Mouse (Mus musculus): ENCODE results near the gene Cyp1b1. TPM values are rescaled to one million over a fixed set of nuclear protein-coding genes. Genes with fewer than 3 reads are reported as not detected.

Gene Cyp1b1
- total and polyA plus RNA-seq, 2 experiments = 0.34 to 0.37 TPM

- TF ChIP-seq CTCF (IDR thresholded peaks at IDR 0.05; ENCODE audit: low read depth, low read length) = no peak
- TF ChIP-seq POLR2A (IDR thresholded peaks at IDR 0.05; ENCODE audit: extremely low read depth, insufficient read depth, low read length) = no peak
- Histone ChIP-seq H3K4me1 (ENCODE audit: control insufficient read depth, insufficient read depth, low read length) (no peaks in the 10 kb centered on the region), H3K4me3 (ENCODE audit: insufficient read depth, low read depth, low read length) (no peak overlapping the region), H3K79me2 (ENCODE audit: control insufficient read depth, insufficient read depth, low read length) (no peaks in the 10 kb centered on the region), H3K9ac (ENCODE audit: low read depth, low read length) (no peak overlapping the region), H3K36me3 (ENCODE audit: control insufficient read depth, insufficient read depth, low read length) (no peaks in the 10 kb centered on the region), H3K27ac (replicated peaks; ENCODE audit: insufficient read depth, low read depth, low read length) (no peak overlapping the region), H3K27me3 (ENCODE audit: control insufficient read depth, insufficient read depth, low read length) (no peaks in the 10 kb centered on the region)
- 78% methylated on average over 3 of the region's 3 CpGs for WGBS
- no peak for DNase-seq (ENCODE audit: extremely low read depth, low read depth, low spot score)
Observed at GRCm38 (mm10) chr17:79737598-79737997, 22.7 kb upstream of the Cyp1b1 start.

DNA sequence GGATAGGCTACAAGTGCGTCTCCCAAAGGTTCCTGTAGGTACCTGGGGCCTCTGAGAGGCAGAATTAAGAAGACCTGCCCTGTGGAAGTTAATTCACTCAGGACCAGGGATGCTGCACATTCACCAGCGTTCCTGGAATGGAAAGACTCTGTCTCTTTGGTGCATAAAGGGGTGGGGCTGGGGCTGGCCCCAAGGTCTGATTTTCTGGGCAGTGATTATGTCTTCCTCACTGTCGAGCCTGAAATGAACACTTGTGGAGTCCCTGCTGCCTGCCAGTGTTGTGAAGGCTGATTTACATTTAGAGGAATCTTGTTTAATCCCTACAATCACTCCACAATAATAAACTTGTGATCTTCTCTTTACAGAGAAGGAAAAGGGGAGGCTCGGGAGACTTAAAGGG lies 18.2 kb upstream of the Cyp1b1 start:
- no peaks in the 10 kb centered on the region for H3K36me3 ChIP-seq (ENCODE audit: control insufficient read depth, insufficient read depth, low read length)
- no peak overlapping the region for H3K9ac ChIP-seq (ENCODE audit: low read depth, low read length)
- WGBS = 76% methylated on average over 4 of the region's 4 CpGs
- no peak overlapping the region for H3K4me3 ChIP-seq (ENCODE audit: insufficient read depth, low read depth, low read length)
- no peak for DNase-seq (ENCODE audit: extremely low read depth, low read depth, low spot score)
- H3K4me1 ChIP-seq (ENCODE audit: control insufficient read depth, insufficient read depth, low read length) = no peaks in the 10 kb centered on the region
- H3K27ac ChIP-seq (replicated peaks; ENCODE audit: insufficient read depth, low read depth, low read length) = no peak overlapping the region
- H3K27me3 ChIP-seq (ENCODE audit: control insufficient read depth, insufficient read depth, low read length) = no peaks in the 10 kb centered on the region
- no peaks in the 10 kb centered on the region for H3K79me2 ChIP-seq (ENCODE audit: control insufficient read depth, insufficient read depth, low read length)
- TF ChIP-seq POLR2A (IDR thresholded peaks at IDR 0.05; ENCODE audit: extremely low read depth, insufficient read depth, low read length) (no peak), CTCF (IDR thresholded peaks at IDR 0.05; ENCODE audit: low read depth, low read length) (no peak)

DNA sequence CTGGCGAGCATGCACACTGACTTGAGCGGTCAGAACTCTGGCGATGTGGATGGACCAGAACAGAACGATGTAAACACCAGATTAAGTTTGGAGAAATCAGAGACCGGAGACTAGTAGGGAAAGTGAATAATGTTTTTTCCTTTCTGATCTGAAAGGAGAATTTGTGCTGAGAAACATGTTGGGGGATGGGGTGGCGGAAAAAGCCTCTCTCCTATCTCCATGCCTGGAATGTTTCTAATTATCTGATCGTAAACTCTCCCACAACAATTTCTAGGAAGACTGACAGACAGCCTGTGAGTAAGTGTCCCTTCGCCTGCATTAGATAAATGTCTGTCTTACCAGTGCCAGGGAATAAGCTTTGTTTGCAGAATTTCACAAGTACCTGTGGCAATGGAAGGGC lies 16.1 kb upstream of the Cyp1b1 start:
- no peaks in the 10 kb centered on the region for H3K4me1 ChIP-seq (ENCODE audit: control insufficient read depth, insufficient read depth, low read length)
- H3K27me3 ChIP-seq (ENCODE audit: control insufficient read depth, insufficient read depth, low read length) = no peaks in the 10 kb centered on the region
- H3K36me3 ChIP-seq (ENCODE audit: control insufficient read depth, insufficient read depth, low read length) = no peaks in the 10 kb centered on the region
- H3K4me3 ChIP-seq (ENCODE audit: insufficient read depth, low read depth, low read length) = no peak overlapping the region
- H3K9ac ChIP-seq (ENCODE audit: low read depth, low read length) = no peak overlapping the region
- H3K27ac ChIP-seq (replicated peaks; ENCODE audit: insufficient read depth, low read depth, low read length) = no peak overlapping the region
- TF ChIP-seq POLR2A (IDR thresholded peaks at IDR 0.05; ENCODE audit: extremely low read depth, insufficient read depth, low read length) (no peak), CTCF (IDR thresholded peaks at IDR 0.05; ENCODE audit: low read depth, low read length) (no peak)
- 55% methylated on average over 8 of the region's 8 CpGs for WGBS
- no peak for DNase-seq (ENCODE audit: extremely low read depth, low read depth, low spot score)
- no peaks in the 10 kb centered on the region for H3K79me2 ChIP-seq (ENCODE audit: control insufficient read depth, insufficient read depth, low read length)

GRCm38 (mm10) chr17:79728585-79729503 lies 14.0 kb upstream of the Cyp1b1 start:
- DNase-seq (ENCODE audit: extremely low read depth, low read depth, low spot score) = no peak

GRCm38 (mm10) chr17:79728053-79728584 lies 13.3 kb upstream of the Cyp1b1 start:
- no peak for TF ChIP-seq CTCF (IDR thresholded peaks at IDR 0.05; ENCODE audit: low read depth, low read length)
- no peak for TF ChIP-seq POLR2A (IDR thresholded peaks at IDR 0.05; ENCODE audit: extremely low read depth, insufficient read depth, low read length)
- no peak for DNase-seq (ENCODE audit: extremely low read depth, low read depth, low spot score)
- Histone ChIP-seq H3K27me3 (ENCODE audit: control insufficient read depth, insufficient read depth, low read length) (no peaks in the 10 kb centered on the region), H3K79me2 (ENCODE audit: control insufficient read depth, insufficient read depth, low read length) (no peaks in the 10 kb centered on the region), H3K4me3 (ENCODE audit: insufficient read depth, low read depth, low read length) (no peak overlapping the region), H3K9ac (ENCODE audit: low read depth, low read length) (no peak overlapping the region), H3K4me1 (ENCODE audit: control insufficient read depth, insufficient read depth, low read length) (no peaks in the 10 kb centered on the region), H3K36me3 (ENCODE audit: control insufficient read depth, insufficient read depth, low read length) (no peaks in the 10 kb centered on the region), H3K27ac (replicated peaks; ENCODE audit: insufficient read depth, low read depth, low read length) (no peak overlapping the region)
- 37% methylated on average over 14 of the region's 14 CpGs for WGBS

More at GRCm38 (mm10) chr17:79728585-79729503, 14.0 kb upstream of the Cyp1b1 start:
- 35% methylated on average over 16 of the region's 16 CpGs for WGBS
- Histone ChIP-seq H3K27me3 (ENCODE audit: control insufficient read depth, insufficient read depth, low read length) (no peaks in the 10 kb centered on the region), H3K9ac (ENCODE audit: low read depth, low read length) (no peak overlapping the region), H3K4me1 (ENCODE audit: control insufficient read depth, insufficient read depth, low read length) (no peaks in the 10 kb centered on the region), H3K79me2 (ENCODE audit: control insufficient read depth, insufficient read depth, low read length) (no peaks in the 10 kb centered on the region), H3K36me3 (ENCODE audit: control insufficient read depth, insufficient read depth, low read length) (no peaks in the 10 kb centered on the region), H3K4me3 (ENCODE audit: insufficient read depth, low read depth, low read length) (no peak overlapping the region), H3K27ac (replicated peaks; ENCODE audit: insufficient read depth, low read depth, low read length) (no peak overlapping the region)
- no peak for TF ChIP-seq POLR2A (IDR thresholded peaks at IDR 0.05; ENCODE audit: extremely low read depth, insufficient read depth, low read length)
- no peak for TF ChIP-seq CTCF (IDR thresholded peaks at IDR 0.05; ENCODE audit: low read depth, low read length)

- H3K27ac ChIP-seq (replicated peaks; ENCODE audit: insufficient read depth, low read depth, low read length) = no peak overlapping the region
- H3K36me3 ChIP-seq (ENCODE audit: control insufficient read depth, insufficient read depth, low read length) = no peaks in the 10 kb centered on the region
- no peaks in the 10 kb centered on the region for H3K4me1 ChIP-seq (ENCODE audit: control insufficient read depth, insufficient read depth, low read length)
- DNase-seq (ENCODE audit: extremely low read depth, low read depth, low spot score) = no peak
- H3K79me2 ChIP-seq (ENCODE audit: control insufficient read depth, insufficient read depth, low read length) = no peaks in the 10 kb centered on the region
- TF ChIP-seq POLR2A (IDR thresholded peaks at IDR 0.05; ENCODE audit: extremely low read depth, insufficient read depth, low read length) = no peak
- no peak for TF ChIP-seq CTCF (IDR thresholded peaks at IDR 0.05; ENCODE audit: low read depth, low read length)
- H3K4me3 ChIP-seq (ENCODE audit: insufficient read depth, low read depth, low read length) = no peak overlapping the region
- WGBS = 86% methylated on average over 5 of the region's 5 CpGs
- H3K9ac ChIP-seq (ENCODE audit: low read depth, low read length) = no peak overlapping the region
- no peaks in the 10 kb centered on the region for H3K27me3 ChIP-seq (ENCODE audit: control insufficient read depth, insufficient read depth, low read length)
Observed at GRCm38 (mm10) chr17:79726613-79727012, 11.8 kb upstream of the Cyp1b1 start.

All from liver, adult 2 months (tissue).